Mouse (Mus musculus) C2C12 (cell line): ENCODE measurements at regions not wholly inside any gene's neighbourhood (a gene's known extent, or its start where the extent isn't known, plus 50 kb on each side); places are given as distances from the start of the nearest gene placed in this dataset.

Experiments
- CEBPB ChIP-seq: IDR thresholded peaks from one replicate; pipeline ENCODE4 v1.6.1; 2011; ENCODE audit warnings: low read depth, mild to moderate bottlenecking, control low read depth, moderate library complexity
- CTCF ChIP-seq: IDR thresholded peaks from one replicate; pipeline ENCODE4 v1.5.1; 2011; ENCODE audit not compliant: control insufficient read depth, insufficient read depth, insufficient read length
- FOSL1 ChIP-seq: IDR thresholded peaks from one replicate; pipeline ENCODE4 v1.8.0; 2011; ENCODE audit warnings: mild to moderate bottlenecking, low read length; ENCODE audit not compliant: poor library complexity, insufficient read depth, severe bottlenecking
- MAX ChIP-seq: IDR thresholded peaks from one replicate; pipeline ENCODE4 v1.6.1; 2011; ENCODE audit warnings: mild to moderate bottlenecking, control low read depth
- MYOD1 ChIP-seq: IDR thresholded peaks from one replicate; pipeline ENCODE4 v1.6.1; 2011; ENCODE audit warnings: low read depth; ENCODE audit not compliant: control insufficient read depth, insufficient read length
- MYOG ChIP-seq: IDR thresholded peaks from one replicate; pipeline ENCODE4 v1.6.1; 2011; ENCODE audit not compliant: control insufficient read depth, insufficient read length; ENCODE audit errors: extremely low read depth
- USF1 ChIP-seq: IDR thresholded peaks from one replicate; pipeline ENCODE4 v1.6.1; 2011; ENCODE audit warnings: low read depth, mild to moderate bottlenecking, control low read depth, moderate library complexity

GRCm38 (mm10) chr14:105717821-105718220, 178.8 kb downstream of the Spry2 start:
- no peak for TF ChIP-seq FOSL1
- no peak for TF ChIP-seq CTCF
- no peak for TF ChIP-seq MYOG
- no peak for TF ChIP-seq MYOD1
- no peak for TF ChIP-seq MAX
- no peak for TF ChIP-seq CEBPB
- no peak for TF ChIP-seq USF1
